Comparison of ENCODE assay signal across 8 mouse cellular contexts in genomic region chr6:127155468-127155867, GRCm38 (mm10). TPM values are rescaled to one million over a fixed set of nuclear protein-coding genes. Genes with fewer than 3 reads are reported as not detected.
DNase-seq lines count a peak whose midpoint lies in the region; ATAC-seq lines count a peak whose summit lies in the region.

No protein-coding gene starts in this region.

- no peak overlapping the region; the same call in 1 of the 2 replicates for H3K27ac ChIP-seq in hindbrain, embryonic 10.5 days
- H3K27ac ChIP-seq in liver, embryonic 11.5 days (ENCODE audit: low read depth, low read length), result no peak overlapping the region
- H3K27ac ChIP-seq in neural tube, embryonic 13.5 days (replicated peaks), result no peak overlapping the region

- H3K4me3 ChIP-seq in hindbrain, embryonic 10.5 days, result peak overlapping the region; percentile 89
- H3K4me3 ChIP-seq in liver, embryonic 11.5 days (ENCODE audit: low read depth, low read length), result peak overlapping the region; percentile 75
- peak overlapping the region; percentile 52 for H3K4me3 ChIP-seq in neural tube, embryonic 13.5 days

- H3K27me3 ChIP-seq in hindbrain, embryonic 10.5 days (ENCODE audit: insufficient read depth, poor library complexity, severe bottlenecking), result peaks cover 70% of the 10 kb centered on the region
- H3K27me3 ChIP-seq in liver, embryonic 11.5 days (replicated peaks; ENCODE audit: control insufficient read depth, insufficient read depth, low read length), result peaks cover 39% of the 10 kb centered on the region
- peaks cover 67% of the 10 kb centered on the region for H3K27me3 ChIP-seq in neural tube, embryonic 13.5 days

- peak overlapping the region; percentile 50 for H3K9ac ChIP-seq in liver, embryonic 11.5 days (ENCODE audit: low read depth, low read length)
- H3K9ac ChIP-seq in neural tube, embryonic 13.5 days, result peak overlapping the region; percentile 50

- no peak for ATAC-seq in liver, embryonic 11.5 days (replicated peaks; ENCODE audit: low FRiP score)
- no peak for ATAC-seq in neural tube, embryonic 13.5 days (ENCODE audit: low read depth)

- peak; percentile 59 to 88 for DNase-seq in adrenal gland, adult (ENCODE audit: inconsistent age in 2 of 2, low spot score in 1 of 2)
- DNase-seq in adrenal gland, postnatal 4 days (ENCODE audit: low spot score in 2 of 2), result no peak
- peak; percentile 50 for DNase-seq in embryo, embryonic 10.5 days (ENCODE audit: low spot score)
- no peak for DNase-seq in hindbrain, embryonic 10.5 days (ENCODE audit: low spot score)
- DNase-seq in liver, embryonic 11.5 days (ENCODE audit: low spot score), result no peak
- no peak for DNase-seq in right cerebral cortex, postnatal 25 days
- DNase-seq in MN1 (ENCODE audit: low spot score), result no peak

- under 1% methylated on average over 15 of the region's 15 CpGs for WGBS in hindbrain, embryonic 10.5 days
- under 1% methylated on average over 15 of the region's 15 CpGs for WGBS in liver, embryonic 11.5 days
- 2% methylated on average over 15 of the region's 15 CpGs for WGBS in neural tube, embryonic 13.5 days

- H3K4me2 ChIP-seq in liver, embryonic 11.5 days, result peak overlapping the region; percentile 98
- peak overlapping the region; percentile 85 for H3K4me2 ChIP-seq in neural tube, embryonic 13.5 days

- H3K36me3 ChIP-seq in hindbrain, embryonic 10.5 days, result no peaks in the 10 kb centered on the region
- H3K36me3 ChIP-seq in liver, embryonic 11.5 days (ENCODE audit: control insufficient read depth, insufficient read depth, low read length), result no peaks in the 10 kb centered on the region
- no peaks in the 10 kb centered on the region for H3K36me3 ChIP-seq in neural tube, embryonic 13.5 days

- no peaks in the 10 kb centered on the region for H3K9me3 ChIP-seq in hindbrain, embryonic 10.5 days
- no peaks in the 10 kb centered on the region for H3K9me3 ChIP-seq in liver, embryonic 11.5 days (ENCODE audit: control insufficient read depth, low read length)
- no peaks in the 10 kb centered on the region for H3K9me3 ChIP-seq in neural tube, embryonic 13.5 days

- H3K4me1 ChIP-seq in hindbrain, embryonic 10.5 days (replicated peaks), result peaks cover 53% of the 10 kb centered on the region
- peaks cover 30% of the 10 kb centered on the region for H3K4me1 ChIP-seq in liver, embryonic 11.5 days (replicated peaks; ENCODE audit: control insufficient read depth, insufficient read depth, low read length)
- H3K4me1 ChIP-seq in neural tube, embryonic 13.5 days (replicated peaks), result peaks cover 52% of the 10 kb centered on the region

RNA-seq across cellular contexts. Expression of gene Ccnd2, which starts 3.5 kb away (rescaled TPM):
- total RNA-seq in adrenal gland, postnatal 4 days (2021), result 100 to 1,000 TPM; 267 to 278 TPM
- polyA plus RNA-seq in hindbrain, embryonic 10.5 days (2016; fragmentation: Nextera tagmentation; extraction: Ambion mirVana), result 865 and 1,523 TPM in 2 replicates
- polyA plus RNA-seq in liver, embryonic 11.5 days (2014; fragmentation: Nextera tagmentation; extraction: Ambion mirVana), result 273 and 275 TPM in 2 replicates
- polyA plus RNA-seq in neural tube, embryonic 13.5 days (2015; fragmentation: Nextera tagmentation; extraction: Ambion mirVana), result 158 and 242 TPM in 2 replicates

RNA-seq across cellular contexts. Expression of gene Tigar, which starts 46.1 kb away (rescaled TPM):
- 10 to 100 TPM; 13.5 to 13.7 TPM for total RNA-seq in adrenal gland, postnatal 4 days (2021)
- polyA plus RNA-seq in hindbrain, embryonic 10.5 days (2016; fragmentation: Nextera tagmentation; extraction: Ambion mirVana), result 6.9 and 7.4 TPM in 2 replicates
- 2.2 and 2.5 TPM in 2 replicates for polyA plus RNA-seq in liver, embryonic 11.5 days (2014; fragmentation: Nextera tagmentation; extraction: Ambion mirVana)
- polyA plus RNA-seq in neural tube, embryonic 13.5 days (2015; fragmentation: Nextera tagmentation; extraction: Ambion mirVana), result 6.2 and 7.1 TPM in 2 replicates

Comparison
In these comparisons a context has a peak if more than half of its experiments do, and no peak if none do; other contexts are left out.
1. DNase-seq: peak in adrenal gland, adult (2 of 2) and embryo, embryonic 10.5 days (single experiment); none in adrenal gland, postnatal 4 days (0 of 2), hindbrain, embryonic 10.5 days (single experiment), liver, embryonic 11.5 days (single experiment), right cerebral cortex, postnatal 25 days (single experiment) and MN1 (single experiment).
2. Peak in every context shown above with its lines, with median percentiles within 50 percentile points of each other: H3K4me3 ChIP-seq.